Mouse (Mus musculus) cortical plate, adult 2 months (tissue): ENCODE results near the gene Tinagl1. TPM values are rescaled to one million over a fixed set of nuclear protein-coding genes. Genes with fewer than 3 reads are reported as not detected.

ENCODE experiments used
- H3K27ac ChIP-seq: fragments of 200-500 bp; 2 replicates; pipeline ENCODE4 v1.5.1; 2012; ENCODE audit warnings: low read length, control low read depth, inconsistent platforms; ENCODE audit not compliant: insufficient read depth
- H3K4me1 ChIP-seq: fragments of 200-500 bp; 2 replicates; pipeline ENCODE4 v1.6.1; 2011; ENCODE audit warnings: low read length; ENCODE audit not compliant: control insufficient read depth, insufficient read depth
- H3K4me3 ChIP-seq: fragments of 200-500 bp; 2 replicates; pipeline ENCODE4 v1.5.1; 2011; ENCODE audit warnings: mild to moderate bottlenecking, low read length, control low read depth; ENCODE audit not compliant: insufficient read depth
- CTCF ChIP-seq: fragments of 200-500 bp; IDR thresholded peaks from 2 replicates; pipeline ENCODE4 v1.5.1; 2011; ENCODE audit warnings: mild to moderate bottlenecking, control low read depth, low read length; ENCODE audit not compliant: insufficient read depth; ENCODE audit errors: extremely low read depth
- POLR2A ChIP-seq: fragments of 200-500 bp; IDR thresholded peaks from 2 replicates; pipeline ENCODE4 v1.6.1; 2011; ENCODE audit warnings: mild to moderate bottlenecking, low read length, control low read depth; ENCODE audit not compliant: insufficient read depth; ENCODE audit errors: extremely low read depth
- polyA plus RNA-seq: library from polyadenylated mRNA; depleted of rRNA; stranded (reverse); fragments of >200 nt; gene quantifications from 2 replicates; pipeline ENCODE4 v1.2.3, GENCODE M21; 2012

Tinagl1 gene
- polyA plus RNA-seq, 1 experiment = 14.1 TPM

DNA sequence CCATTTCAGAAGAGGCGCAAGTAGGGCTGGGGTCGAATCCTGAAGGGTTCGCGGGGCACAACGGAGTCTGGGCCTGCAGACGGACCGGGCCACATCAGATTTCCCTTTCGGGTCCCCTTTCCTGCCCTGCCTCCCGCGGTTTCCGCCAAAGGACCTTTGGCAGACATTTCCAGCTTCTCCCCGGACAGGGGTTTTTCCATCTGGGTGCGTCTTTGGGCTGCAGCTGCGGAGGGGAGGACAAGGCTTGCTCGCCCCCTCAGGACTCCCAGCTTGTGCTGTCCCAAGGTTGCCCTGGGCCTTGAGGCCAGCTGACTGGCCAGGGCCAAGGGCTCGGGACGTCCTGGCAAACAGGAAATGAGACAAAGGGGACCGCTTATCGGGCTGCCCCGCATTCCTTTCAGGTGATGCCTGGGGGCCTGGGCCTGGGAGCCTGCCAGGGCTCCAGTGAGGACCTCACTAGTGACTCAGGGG lies 11.5 kb downstream of the Tinagl1 start:
- Histone ChIP-seq H3K4me3 (no peak overlapping the region), H3K27ac (peak overlapping the region; percentile 28; the same call in 1 of the 2 replicates), H3K4me1 (no peaks in the 10 kb centered on the region)
- TF ChIP-seq POLR2A = no peak
- TF ChIP-seq CTCF = no peak

DNA sequence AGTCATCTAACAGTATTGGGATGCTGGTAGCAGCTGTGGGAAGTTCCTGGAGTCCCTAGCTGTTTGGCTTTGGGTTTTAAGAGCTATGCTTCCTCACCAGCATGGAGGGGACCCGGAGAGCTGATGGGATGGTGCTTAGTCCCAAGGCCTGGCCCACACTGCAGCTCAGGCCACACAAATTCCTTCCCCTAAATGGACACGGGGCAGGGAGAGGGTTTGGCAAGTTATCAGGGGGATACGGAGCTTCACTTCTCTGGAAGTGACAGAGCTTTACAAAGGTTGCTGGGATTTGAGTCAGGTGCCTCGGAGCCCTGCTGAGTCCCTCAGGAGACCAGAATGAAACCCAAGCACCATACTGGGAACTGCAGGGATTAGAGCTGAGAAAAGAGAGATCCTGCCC lies 13.6 kb downstream of the Tinagl1 start:
- Histone ChIP-seq H3K4me3 (no peak overlapping the region), H3K4me1 (no peaks in the 10 kb centered on the region), H3K27ac (no peak overlapping the region)
- no peak for TF ChIP-seq POLR2A
- no peak for TF ChIP-seq CTCF

DNA sequence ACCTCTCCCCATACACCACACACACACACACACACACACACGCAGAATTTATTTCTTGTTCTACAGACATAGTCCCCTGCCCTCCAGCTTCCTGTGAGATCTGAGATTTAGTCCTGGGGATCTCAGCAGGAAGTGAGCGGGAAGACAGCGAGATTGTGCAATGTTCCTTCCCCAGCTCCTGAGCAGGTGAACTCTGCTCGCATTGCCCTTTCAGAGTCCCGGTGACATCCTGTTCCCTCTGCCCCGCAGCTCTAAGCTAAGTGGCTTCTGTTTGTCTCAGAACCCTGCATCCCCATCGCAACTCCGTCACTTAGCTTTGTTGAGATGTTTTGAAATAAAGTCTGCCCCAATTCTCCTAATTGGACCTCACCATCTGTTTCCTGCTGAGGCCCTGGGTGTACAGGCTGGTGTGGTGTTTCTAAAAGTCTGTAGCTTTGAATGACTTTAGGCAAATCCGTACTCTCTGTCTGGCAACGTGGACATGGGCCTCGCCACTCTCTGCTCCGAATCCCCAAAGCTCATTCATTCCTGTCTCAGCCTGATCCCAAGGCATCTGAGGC lies 18.0 kb downstream of the Tinagl1 start:
- H3K27ac ChIP-seq = no peak overlapping the region
- H3K4me1 ChIP-seq = no peaks in the 10 kb centered on the region
- no peak overlapping the region for H3K4me3 ChIP-seq
- TF ChIP-seq POLR2A (no peak), CTCF (no peak)

DNA sequence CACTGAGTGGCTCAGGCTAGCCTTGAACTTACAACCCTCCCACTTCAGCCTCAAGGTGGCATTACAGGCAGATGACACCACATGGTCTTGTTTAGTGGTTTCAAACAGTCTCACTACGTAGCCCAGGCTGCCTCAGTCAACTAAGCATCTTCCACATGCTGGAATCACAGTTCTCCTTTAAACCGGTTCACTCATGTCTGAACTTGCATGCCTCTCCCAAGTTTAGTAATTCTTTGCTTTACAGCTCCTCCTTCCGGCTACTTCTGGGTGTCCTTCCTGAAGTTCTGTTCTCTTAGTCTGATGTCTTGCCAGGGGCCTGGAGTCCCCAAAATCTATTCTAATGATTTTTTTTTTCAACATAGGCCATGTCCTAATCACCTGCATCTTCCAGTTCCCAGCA lies 20.7 kb downstream of the Tinagl1 start:
- Histone ChIP-seq H3K27ac (no peak overlapping the region), H3K4me1 (peaks cover 3% of the 10 kb centered on the region; the same call in 1 of the 2 replicates), H3K4me3 (no peak overlapping the region)
- TF ChIP-seq POLR2A = no peak
- no peak for TF ChIP-seq CTCF

DNA sequence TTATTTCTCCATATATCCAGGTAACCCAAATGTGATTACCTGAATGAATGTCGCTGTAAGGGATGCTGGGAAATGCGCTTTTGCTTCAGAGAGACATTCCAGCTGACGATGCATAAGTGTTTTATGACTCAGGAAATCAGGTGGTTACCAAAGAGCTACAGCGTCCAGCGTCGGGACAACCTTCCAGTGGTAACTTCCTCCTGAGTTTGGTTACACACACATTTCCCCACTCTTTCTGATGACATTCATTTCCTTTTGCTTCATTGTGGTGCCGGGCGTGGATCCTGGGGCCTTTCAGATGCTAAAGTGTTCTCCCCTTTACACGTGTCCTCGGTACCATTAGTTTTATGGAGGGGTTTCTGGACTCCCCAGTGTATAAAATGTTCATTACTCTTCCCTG lies 26.5 kb downstream of the Tinagl1 start:
- H3K27ac ChIP-seq = no peak overlapping the region
- TF ChIP-seq CTCF = no peak
- no peak for TF ChIP-seq POLR2A
- H3K4me1 ChIP-seq = peaks cover 3% of the 10 kb centered on the region; the same call in 1 of the 2 replicates
- H3K4me3 ChIP-seq = no peak overlapping the region

DNA sequence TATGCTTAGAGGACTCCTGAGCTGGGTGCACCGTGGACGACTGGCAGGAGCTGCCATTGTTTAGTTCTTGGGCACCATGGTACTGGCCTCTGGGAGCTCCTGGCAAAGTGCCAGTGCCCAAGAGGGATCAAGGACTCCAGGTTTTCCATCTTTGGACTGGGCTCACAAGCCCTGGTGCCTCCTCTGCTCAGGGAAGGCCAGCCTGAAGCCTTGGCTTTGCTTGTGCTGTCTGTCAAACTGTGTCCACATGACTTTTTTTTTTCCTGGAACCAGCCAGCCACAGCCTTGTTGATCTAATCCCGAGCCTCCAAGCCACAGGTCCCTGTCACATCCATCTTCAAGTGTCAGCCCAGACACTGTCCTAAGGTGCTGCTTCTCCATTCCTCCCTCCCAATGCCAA lies 33.1 kb downstream of the Tinagl1 start:
- 0 out of 2 replicates have a peak, but pooled peaks cover 2% of the 10 kb centered on the region for H3K4me1 ChIP-seq
- no peak overlapping the region for H3K27ac ChIP-seq
- TF ChIP-seq CTCF (no peak), POLR2A (no peak)
- H3K4me3 ChIP-seq = no peak overlapping the region

DNA sequence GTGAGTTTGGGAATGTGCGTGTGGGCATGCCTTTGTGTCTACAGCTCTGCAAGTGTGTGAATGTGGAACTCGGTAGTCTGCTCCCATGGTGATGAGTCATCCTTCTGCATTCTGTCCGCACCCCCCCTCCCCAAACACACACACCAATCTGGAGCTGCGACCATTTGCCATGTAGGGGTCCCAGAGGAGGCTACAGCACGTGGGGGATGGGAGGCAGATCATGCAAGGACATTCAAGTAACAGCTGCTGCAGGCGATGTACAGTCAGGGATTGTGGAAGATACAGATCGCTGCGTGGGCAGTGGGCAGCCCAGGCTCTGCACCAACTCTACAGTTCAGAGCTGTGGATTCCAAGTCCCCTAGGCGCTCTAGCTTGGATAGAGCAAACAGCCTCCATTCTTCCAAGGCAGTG lies 33.9 kb downstream of the Tinagl1 start:
- H3K4me1 ChIP-seq = 0 out of 2 replicates have a peak, but pooled peaks cover 2% of the 10 kb centered on the region
- TF ChIP-seq CTCF (no peak), POLR2A (no peak)
- H3K4me3 ChIP-seq = no peak overlapping the region
- H3K27ac ChIP-seq = no peak overlapping the region

DNA sequence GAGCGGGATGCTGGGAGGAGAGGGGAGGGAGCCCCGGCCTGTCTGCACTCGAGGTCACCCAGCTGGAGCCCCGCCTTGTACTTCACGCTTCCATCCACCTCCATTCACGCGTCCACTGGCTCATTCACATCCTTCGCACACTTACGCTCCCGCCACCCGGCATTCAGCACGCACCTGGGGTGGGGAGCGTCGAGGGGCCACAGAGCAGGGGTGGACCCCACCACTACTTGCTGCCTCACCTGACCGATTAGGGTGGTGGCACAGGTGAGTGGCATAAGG lies 35.8 kb downstream of the Tinagl1 start, which contains the start of gene Hcrtr1:
Gene Hcrtr1, minus strand, starts transcription at position 146 of the 279 bp plus-strand sequence.
- H3K4me1 ChIP-seq = 0 out of 2 replicates have a peak, but pooled peaks cover 2% of the 10 kb centered on the region
- TF ChIP-seq CTCF (no peak), POLR2A (no peak)
- H3K27ac ChIP-seq = no peak within 1 kb of the TSS
- H3K4me3 ChIP-seq = peak within 1 kb of the TSS; percentile 22

DNA sequence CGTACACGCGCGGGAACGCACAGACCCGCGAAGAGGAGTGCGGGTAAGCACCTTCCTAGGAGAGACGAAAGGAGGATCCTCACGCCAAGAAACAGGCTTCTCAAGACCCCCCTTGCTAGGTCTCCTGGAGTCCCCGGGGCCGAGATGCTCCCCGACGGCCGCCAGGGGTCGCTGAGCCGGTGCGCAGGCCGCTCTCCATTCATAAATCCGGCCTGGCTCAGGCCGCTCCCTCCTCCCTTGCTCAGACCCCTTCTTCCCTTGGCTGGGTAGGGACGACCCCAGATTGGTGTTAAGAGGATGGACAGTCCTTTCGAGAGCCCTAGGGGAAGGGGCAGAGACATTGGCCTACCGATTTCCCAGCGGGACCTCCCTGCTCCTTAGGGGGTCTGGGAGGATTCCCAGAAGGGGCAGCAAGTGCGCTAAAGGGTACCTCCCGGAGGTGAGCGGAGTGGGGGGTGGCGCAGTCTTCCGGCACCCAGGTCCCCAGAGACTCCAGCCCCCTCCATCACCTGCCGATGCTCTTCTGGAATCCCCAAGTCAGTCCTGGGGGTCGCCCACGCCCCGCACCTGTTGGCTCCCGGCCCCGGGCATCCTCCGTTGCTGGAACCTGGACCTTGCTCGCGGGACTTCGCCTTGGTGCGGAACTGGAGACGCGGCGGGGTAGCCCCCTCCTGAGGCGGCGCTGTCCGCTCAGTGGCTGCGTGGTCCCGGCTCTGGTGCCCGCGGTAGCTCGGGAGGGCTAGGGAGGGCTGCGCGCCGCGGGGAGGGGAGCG lies 36.3 kb downstream of the Tinagl1 start:
- TF ChIP-seq CTCF = peak; percentile 51
- TF ChIP-seq POLR2A = no peak
- Histone ChIP-seq H3K27ac (no peak overlapping the region), H3K4me1 (0 out of 2 replicates have a peak, but pooled peaks cover 2% of the 10 kb centered on the region), H3K4me3 (peak overlapping the region; percentile 22)

DNA sequence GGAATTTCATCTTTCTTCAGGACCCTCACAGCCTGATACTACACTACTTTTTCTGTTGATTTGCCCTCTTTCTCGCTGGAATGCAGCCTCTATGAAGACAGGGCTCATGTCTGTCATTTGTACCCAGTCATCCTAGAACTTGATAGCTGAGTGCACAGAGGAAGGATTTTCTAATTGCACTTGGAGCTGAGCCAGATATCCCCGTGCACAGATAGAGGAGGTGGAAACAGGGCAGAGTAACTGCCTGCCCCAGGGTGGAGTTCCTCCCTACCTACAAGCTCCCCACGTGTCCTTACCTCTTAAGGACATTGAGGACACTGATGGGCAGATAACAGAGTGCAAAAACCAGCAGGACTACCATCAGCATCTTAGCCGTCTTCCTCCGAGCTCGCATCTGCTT lies 41.5 kb downstream of the Tinagl1 start:
- Histone ChIP-seq H3K4me3 (no peak overlapping the region), H3K4me1 (no peaks in the 10 kb centered on the region), H3K27ac (no peak overlapping the region)
- TF ChIP-seq CTCF = no peak
- TF ChIP-seq POLR2A = no peak
